Mouse (Mus musculus) lung, embryonic 15.5 days (tissue): Measurements from ENCODE around the gene Ppme1. TPM values are rescaled to one million over a fixed set of nuclear protein-coding genes. Genes with fewer than 3 reads are reported as not detected.
A peak's percentile ranks its signal among the peaks of the same experiment; 100 is the strongest.

ENCODE experiments used
- ATAC-seq: fragments of 200-750 bp; cut with Nextera tagmentation; 2 replicates; pipeline ENCODE4 v1.8.0; 2017; ENCODE audit warnings: moderate number of reproducible peaks, borderline replicate concordance; ENCODE audit not compliant: low FRiP score, low TSS enrichment; ENCODE audit errors: extremely low read depth
- H3K27ac ChIP-seq: fragments of 300-500 bp; sonication (generic); 2 replicates; pipeline ENCODE4 v1.5.1; 2015; ENCODE audit warnings: moderate library complexity, mild to moderate bottlenecking, inconsistent platforms
- H3K27me3 ChIP-seq: fragments of 300-500 bp; sonication (generic); 2 replicates; pipeline ENCODE4 v1.6.1; 2015; ENCODE audit warnings: inconsistent platforms
- H3K36me3 ChIP-seq: fragments of 300-500 bp; sonication (generic); 2 replicates; pipeline ENCODE4 v1.6.1; 2015; ENCODE audit warnings: inconsistent platforms
- H3K4me1 ChIP-seq: fragments of 300-500 bp; sonication (generic); 2 replicates; pipeline ENCODE4 v1.6.1; 2015; ENCODE audit warnings: inconsistent platforms
- H3K4me2 ChIP-seq: fragments of 300-500 bp; sonication (generic); 2 replicates; pipeline ENCODE4 v1.6.1; 2015; ENCODE audit warnings: inconsistent platforms, mild to moderate bottlenecking, moderate library complexity
- H3K4me3 ChIP-seq: fragments of 300-500 bp; sonication (generic); 2 replicates; pipeline ENCODE4 v1.5.1; 2015; ENCODE audit warnings: mild to moderate bottlenecking, inconsistent platforms
- H3K9ac ChIP-seq: fragments of 300-500 bp; sonication (generic); 2 replicates; pipeline ENCODE4 v1.6.1; 2015; ENCODE audit warnings: inconsistent platforms
- H3K9me3 ChIP-seq: fragments of 300-500 bp; sonication (generic); 2 replicates; pipeline ENCODE4 v1.6.1; 2016; ENCODE audit warnings: inconsistent platforms
- WGBS: fragments of 180-500 bp; shearing (Covaris S2); methylation state at CpG from one replicate; pipeline ENCODE4 v1.1.7; 2015; 5-methylcytosine and 5-hydroxymethylcytosine counted together
- polyA plus RNA-seq: library from polyadenylated mRNA; unstranded; fragments of >200 nt; fragmentation: Nextera tagmentation; extraction: Ambion mirVana; gene quantifications from 2 replicates; pipeline ENCODE4 v1.2.1, GENCODE M21; 2015

The Ppme1 gene
- polyA plus RNA-seq, 1 experiment from 2014 or later, result 63.5 TPM

DNA sequence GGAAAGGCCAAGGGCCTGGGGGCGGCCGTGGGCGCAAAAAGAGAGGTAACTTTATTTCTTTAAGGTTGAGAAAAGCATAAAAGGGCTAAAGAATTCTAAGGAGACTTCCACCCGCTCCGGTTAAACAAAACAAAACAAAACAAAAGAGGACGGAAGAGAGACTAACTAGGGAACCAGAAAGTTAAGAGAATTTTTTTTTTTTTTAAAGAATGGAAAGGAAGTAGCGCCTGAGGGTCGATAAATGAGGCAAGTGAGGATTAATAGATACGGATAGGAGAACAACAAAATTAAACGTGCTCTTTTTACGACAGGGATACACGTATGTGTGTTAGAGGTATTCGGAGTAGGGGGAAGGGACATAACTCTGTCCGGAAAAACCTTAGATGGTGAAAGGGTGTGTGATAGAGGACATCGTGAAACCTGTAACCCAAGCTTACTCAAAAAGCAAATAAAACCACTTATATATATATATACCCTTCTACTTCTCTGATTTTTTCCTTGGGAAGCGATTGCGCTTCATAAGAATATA, 409 bp upstream of the Ppme1 start:
- peak overlapping the region; percentile 80 for H3K27ac ChIP-seq
- ATAC-seq, result no peak
- 0 out of 2 replicates have a peak, but pooled peaks cover 3% of the 10 kb centered on the region for H3K36me3 ChIP-seq
- no peaks in the 10 kb centered on the region for H3K9me3 ChIP-seq
- H3K4me1 ChIP-seq, result peaks cover 18% of the 10 kb centered on the region
- H3K27me3 ChIP-seq, result no peaks in the 10 kb centered on the region
- WGBS, result 6% methylated on average over 17 of the region's 17 CpGs
- peak overlapping the region; percentile 48 for H3K9ac ChIP-seq
- peak overlapping the region; percentile 78 for H3K4me3 ChIP-seq
- peak overlapping the region; percentile 58 for H3K4me2 ChIP-seq

DNA sequence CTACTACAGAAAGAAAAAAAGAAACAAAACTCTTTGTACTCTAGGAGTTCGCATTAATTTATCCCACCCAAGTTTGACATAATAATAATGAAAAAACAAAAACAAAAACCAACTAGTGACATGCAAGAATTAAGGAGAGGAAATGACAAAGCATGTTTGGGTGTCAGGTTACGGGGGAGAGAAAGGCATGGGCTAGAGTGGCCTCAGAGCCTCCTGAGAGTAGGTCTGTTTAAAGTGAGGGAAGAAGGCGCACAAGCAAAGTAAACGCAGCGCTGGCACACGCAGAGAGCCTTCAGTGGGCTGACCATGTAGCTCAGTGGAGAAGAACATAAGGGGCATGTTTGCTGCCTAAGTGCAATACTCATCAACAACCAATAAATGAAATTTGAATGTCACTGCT, 7.2 kb downstream of the Ppme1 start:
- Histone ChIP-seq H3K9me3 (no peaks in the 10 kb centered on the region), H3K4me2 (no peak overlapping the region), H3K4me3 (no peak overlapping the region), H3K36me3 (no peaks in the 10 kb centered on the region), H3K27me3 (no peaks in the 10 kb centered on the region), H3K9ac (no peak overlapping the region), H3K4me1 (0 out of 2 replicates have a peak, but pooled peaks cover 5% of the 10 kb centered on the region), H3K27ac (no peak overlapping the region)
- no peak for ATAC-seq
- 39% methylated on average over 6 of the region's 6 CpGs for WGBS

DNA sequence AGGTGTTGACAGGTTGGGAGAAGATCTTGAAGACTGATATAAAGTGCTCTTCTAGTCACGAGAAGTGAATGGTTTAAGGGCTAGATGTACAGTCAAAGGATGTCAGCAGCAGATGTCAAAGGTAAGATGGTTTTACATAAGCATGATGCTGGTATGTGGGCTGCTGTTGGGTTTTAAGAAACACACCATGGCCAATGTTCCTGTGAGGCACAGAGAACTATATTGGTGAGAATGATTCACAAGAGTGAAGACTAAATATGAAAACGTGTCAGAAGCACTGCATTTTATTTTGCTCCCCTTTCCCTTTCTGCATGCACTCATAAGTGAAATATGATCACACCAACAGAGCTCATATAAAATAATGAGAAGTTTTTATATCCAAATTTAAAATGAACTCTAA, 8.9 kb downstream of the Ppme1 start:
- Histone ChIP-seq H3K27ac (no peak overlapping the region), H3K9me3 (no peaks in the 10 kb centered on the region), H3K27me3 (no peaks in the 10 kb centered on the region), H3K4me2 (no peak overlapping the region), H3K4me1 (no peaks in the 10 kb centered on the region), H3K36me3 (no peaks in the 10 kb centered on the region), H3K9ac (no peak overlapping the region), H3K4me3 (no peak overlapping the region)
- ATAC-seq, result no peak
- WGBS, result 76% methylated on average over 2 of the region's 2 CpGs

DNA sequence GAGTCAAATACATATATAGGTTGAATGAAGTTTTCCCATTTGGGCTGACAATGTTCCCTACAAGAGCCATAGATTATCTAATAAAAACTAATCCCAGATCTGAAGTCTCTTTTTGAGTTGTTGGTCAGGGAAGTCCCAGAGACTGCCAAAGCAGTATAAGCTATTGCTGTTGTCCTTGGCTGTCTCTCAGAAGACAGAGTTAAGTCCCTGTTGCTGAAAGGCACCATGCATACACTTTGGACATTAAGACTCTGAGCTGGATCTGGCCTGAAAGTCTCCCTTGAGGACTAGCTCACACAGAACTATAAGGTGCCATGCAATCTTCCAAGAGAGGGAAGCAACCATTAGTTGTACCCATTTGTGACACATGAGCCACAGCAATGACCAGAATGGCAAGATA, 14.3 kb downstream of the Ppme1 start:
- no peak for ATAC-seq
- Histone ChIP-seq H3K27me3 (no peaks in the 10 kb centered on the region), H3K4me3 (no peak overlapping the region), H3K4me1 (no peaks in the 10 kb centered on the region), H3K9ac (no peak overlapping the region), H3K9me3 (no peaks in the 10 kb centered on the region), H3K36me3 (peaks cover 4% of the 10 kb centered on the region; the same call in 1 of the 2 replicates), H3K27ac (no peak overlapping the region), H3K4me2 (no peak overlapping the region)

DNA sequence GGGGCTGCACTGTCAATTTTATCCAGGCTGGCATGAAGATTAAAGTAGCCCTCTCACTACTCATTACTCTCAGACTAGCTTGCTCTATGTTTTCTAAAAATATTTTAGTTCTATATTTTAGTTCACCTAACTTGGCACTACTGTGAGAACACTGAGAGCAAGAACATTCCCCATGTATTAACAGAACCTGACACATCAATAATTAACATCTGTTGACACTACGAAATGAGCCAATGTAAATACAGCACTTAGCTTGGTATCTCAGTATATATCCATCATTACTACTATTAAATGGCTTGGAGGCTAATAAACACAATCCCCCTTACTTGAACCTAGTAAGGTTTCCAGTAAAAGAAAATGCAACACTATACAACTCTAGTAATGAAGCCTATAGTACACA, 15.3 kb downstream of the Ppme1 start:
- Histone ChIP-seq H3K9ac (no peak overlapping the region), H3K4me1 (no peaks in the 10 kb centered on the region), H3K27me3 (no peaks in the 10 kb centered on the region), H3K27ac (no peak overlapping the region), H3K9me3 (no peaks in the 10 kb centered on the region), H3K4me2 (no peak overlapping the region), H3K36me3 (peaks cover 7% of the 10 kb centered on the region; the same call in 1 of the 2 replicates), H3K4me3 (no peak overlapping the region)
- WGBS, result 80% methylated on average over 1 of the region's 1 CpGs
- ATAC-seq, result no peak

DNA sequence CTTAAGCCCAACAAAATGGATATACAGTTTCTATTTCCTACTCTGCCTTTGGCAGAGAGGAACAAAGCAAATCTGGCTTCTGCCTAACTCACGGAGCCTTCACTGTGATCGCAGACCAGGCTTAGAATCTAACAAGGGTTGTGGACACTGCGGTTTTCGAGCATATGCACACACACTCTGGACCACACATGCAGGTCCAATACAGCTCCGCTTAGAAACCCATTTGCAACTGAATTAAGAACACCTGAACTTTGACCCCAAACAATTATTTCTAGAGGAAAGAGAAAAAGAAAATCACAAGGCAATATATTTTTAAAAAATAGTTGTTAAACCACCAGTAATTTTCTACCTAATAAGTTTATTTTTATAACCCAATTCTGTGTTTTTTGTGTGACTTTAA, 15.8 kb downstream of the Ppme1 start:
- H3K9ac ChIP-seq, result no peak overlapping the region
- WGBS, result 80% methylated on average over 5 of the region's 5 CpGs

DNA sequence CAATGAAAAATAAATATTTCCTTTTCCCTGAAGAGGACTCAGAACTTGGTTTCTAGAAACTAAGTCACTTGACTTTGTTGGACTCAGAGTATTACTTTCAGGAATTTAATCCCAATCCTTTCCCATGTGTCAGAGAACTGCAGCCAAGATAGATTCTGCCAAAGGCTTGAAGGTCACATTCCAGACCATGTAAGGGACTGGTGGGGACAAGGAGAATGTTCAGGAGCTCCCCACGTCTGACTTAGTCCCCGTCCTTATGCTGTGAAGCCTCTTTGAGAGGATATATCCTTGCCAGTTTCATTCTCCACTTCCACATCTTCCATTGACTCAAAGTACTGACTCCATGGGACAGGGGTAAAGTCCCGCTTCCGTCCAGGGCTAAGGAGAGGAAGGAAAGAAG, 17.1 kb downstream of the Ppme1 start:
- no peak for ATAC-seq
- Histone ChIP-seq H3K9me3 (no peaks in the 10 kb centered on the region), H3K9ac (no peak overlapping the region), H3K4me2 (no peak overlapping the region), H3K27me3 (no peaks in the 10 kb centered on the region), H3K4me3 (no peak overlapping the region), H3K36me3 (peaks cover 10% of the 10 kb centered on the region; the same call in 1 of the 2 replicates), H3K27ac (no peak overlapping the region), H3K4me1 (no peaks in the 10 kb centered on the region)
- WGBS, result 78% methylated on average over 4 of the region's 4 CpGs

More for the DNA sequence above, 15.8 kb downstream of the Ppme1 start:
- H3K4me2 ChIP-seq, result no peak overlapping the region
- no peaks in the 10 kb centered on the region for H3K9me3 ChIP-seq
- no peak overlapping the region for H3K4me3 ChIP-seq
- H3K4me1 ChIP-seq, result no peaks in the 10 kb centered on the region
- no peak overlapping the region for H3K27ac ChIP-seq
- ATAC-seq, result no peak
- H3K36me3 ChIP-seq, result peaks cover 10% of the 10 kb centered on the region; the same call in 1 of the 2 replicates
- no peaks in the 10 kb centered on the region for H3K27me3 ChIP-seq

DNA sequence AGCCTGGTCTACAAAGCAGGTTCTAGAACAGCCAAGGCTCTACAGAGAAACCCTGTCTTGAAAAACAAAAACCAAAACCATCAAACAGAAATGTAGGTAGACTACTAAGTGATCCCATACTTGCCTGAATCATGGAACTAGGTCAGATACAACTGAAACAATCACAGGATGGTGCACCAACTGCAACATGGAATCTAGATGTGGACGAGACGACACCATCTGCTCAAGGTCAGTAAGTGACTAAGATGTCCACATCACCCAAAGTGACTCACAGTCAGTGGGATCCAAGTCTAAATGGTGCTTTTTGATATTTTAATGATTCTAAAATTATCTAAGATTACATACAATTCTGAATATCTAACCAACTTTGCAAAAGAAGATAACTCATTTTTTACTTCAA, 36.2 kb downstream of the Ppme1 start:
- H3K27me3 ChIP-seq, result no peaks in the 10 kb centered on the region
- H3K4me3 ChIP-seq, result no peak overlapping the region
- no peak overlapping the region for H3K27ac ChIP-seq
- H3K9me3 ChIP-seq, result no peaks in the 10 kb centered on the region
- H3K36me3 ChIP-seq, result peaks cover 79% of the 10 kb centered on the region
- no peaks in the 10 kb centered on the region for H3K4me1 ChIP-seq
- WGBS, result 95% methylated on average over 2 of the region's 2 CpGs
- H3K9ac ChIP-seq, result no peak overlapping the region
- no peak overlapping the region for H3K4me2 ChIP-seq
- no peak for ATAC-seq

DNA sequence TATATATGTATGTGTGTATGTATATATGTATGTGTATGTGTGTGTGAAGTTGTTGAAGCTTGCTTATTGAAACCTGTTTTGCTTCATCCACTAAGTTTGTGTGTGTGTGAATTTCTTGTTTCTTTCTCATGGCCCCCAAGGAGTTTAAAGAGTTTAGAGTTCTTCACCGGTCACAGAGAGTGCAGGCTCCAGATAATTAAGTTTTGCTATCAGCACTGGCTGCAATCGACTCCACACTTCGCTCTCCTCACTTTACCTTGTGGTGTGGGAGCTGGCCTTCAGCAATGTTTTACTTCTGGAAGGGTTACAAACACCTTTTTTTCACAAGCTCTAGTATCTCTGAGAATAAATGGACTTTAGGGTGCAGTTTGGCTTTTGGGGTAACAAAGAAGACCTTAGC, 40.8 kb downstream of the Ppme1 start:
- H3K9me3 ChIP-seq, result no peaks in the 10 kb centered on the region
- WGBS, result 89% methylated on average over 3 of the region's 3 CpGs
- no peak for ATAC-seq
- no peak overlapping the region for H3K4me2 ChIP-seq
- no peaks in the 10 kb centered on the region for H3K27me3 ChIP-seq
- H3K4me1 ChIP-seq, result no peaks in the 10 kb centered on the region
- no peak overlapping the region for H3K9ac ChIP-seq
- H3K36me3 ChIP-seq, result peaks cover 65% of the 10 kb centered on the region
- no peak overlapping the region for H3K4me3 ChIP-seq
- H3K27ac ChIP-seq, result no peak overlapping the region

DNA sequence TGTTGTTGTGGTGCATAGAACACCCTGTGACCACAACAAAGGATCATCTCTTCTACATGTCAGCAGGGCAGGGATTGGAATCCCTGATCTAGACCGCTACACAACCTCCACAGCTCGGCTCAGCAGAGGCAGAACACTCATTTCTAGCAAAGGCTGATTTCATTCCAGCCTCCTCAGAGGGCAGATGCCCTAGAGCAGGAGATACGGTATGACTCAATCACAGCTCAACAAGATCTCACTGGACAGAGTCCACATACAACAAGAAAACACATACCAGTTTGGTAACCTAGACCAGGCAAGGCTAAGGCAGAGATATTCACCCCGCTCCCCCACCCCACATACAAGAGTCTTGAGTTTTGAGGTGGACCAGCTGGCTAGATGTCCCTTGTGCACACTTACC, 43.5 kb downstream of the Ppme1 start:
- peaks cover 51% of the 10 kb centered on the region for H3K36me3 ChIP-seq
- 93% methylated on average over 4 of the region's 4 CpGs for WGBS

DNA sequence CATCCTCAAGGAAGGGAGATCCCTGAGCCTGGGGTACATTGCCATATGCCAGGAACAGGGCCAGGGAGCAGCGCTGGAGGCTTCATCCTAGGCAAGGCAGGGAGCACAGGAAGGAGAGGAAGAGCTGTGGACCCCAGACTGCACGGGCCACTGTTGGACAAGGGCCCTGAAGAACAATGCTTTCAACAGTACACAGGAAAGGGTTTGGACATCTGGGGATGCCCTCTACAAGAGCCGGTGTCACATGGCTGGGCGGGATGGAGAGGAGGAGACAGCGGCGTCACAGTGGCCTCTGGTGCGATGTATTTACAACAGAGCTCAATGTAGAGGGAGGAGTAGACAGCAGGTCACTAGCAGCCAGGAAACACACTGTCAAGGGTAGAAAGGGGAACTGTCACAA, 44.6 kb downstream of the Ppme1 start:
- H3K27me3 ChIP-seq, result no peaks in the 10 kb centered on the region
- H3K27ac ChIP-seq, result no peak overlapping the region
- no peak overlapping the region for H3K4me2 ChIP-seq
- H3K9me3 ChIP-seq, result no peaks in the 10 kb centered on the region
- H3K36me3 ChIP-seq, result peaks cover 41% of the 10 kb centered on the region
- no peak overlapping the region for H3K9ac ChIP-seq
- no peak overlapping the region for H3K4me3 ChIP-seq
- 70% methylated on average over 7 of the region's 7 CpGs for WGBS
- peak; percentile 66; the same call in 1 of the 2 replicates for ATAC-seq
- 0 out of 2 replicates have a peak, but pooled peaks cover 4% of the 10 kb centered on the region for H3K4me1 ChIP-seq

More for the DNA sequence above, 43.5 kb downstream of the Ppme1 start:
- H3K4me3 ChIP-seq, result no peak overlapping the region
- 0 out of 2 replicates have a peak, but pooled peaks cover 4% of the 10 kb centered on the region for H3K4me1 ChIP-seq
- no peaks in the 10 kb centered on the region for H3K9me3 ChIP-seq
- no peak overlapping the region for H3K9ac ChIP-seq
- no peak for ATAC-seq
- H3K4me2 ChIP-seq, result no peak overlapping the region
- no peaks in the 10 kb centered on the region for H3K27me3 ChIP-seq
- H3K27ac ChIP-seq, result no peak overlapping the region

DNA sequence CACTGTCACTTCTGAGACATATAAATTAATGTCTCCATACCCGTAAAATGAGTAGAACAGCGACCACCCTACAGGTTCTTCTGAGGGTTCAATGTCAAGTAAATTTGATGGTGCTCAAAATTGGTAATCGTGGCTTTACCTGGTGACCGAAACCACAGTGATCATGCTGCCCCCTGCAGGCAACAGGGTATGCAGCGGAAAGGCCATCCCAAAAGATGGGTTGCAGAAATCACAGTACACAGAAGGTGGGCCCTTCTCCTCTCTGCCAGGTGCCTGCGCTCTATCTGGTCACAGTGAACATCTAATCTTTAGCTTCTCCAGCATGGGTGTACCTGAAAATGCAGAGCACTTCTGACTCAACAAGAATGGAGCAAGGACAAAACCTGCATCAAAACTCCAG, 46.6 kb downstream of the Ppme1 start:
- peaks cover 27% of the 10 kb centered on the region for H3K36me3 ChIP-seq
- 0 out of 2 replicates have a peak, but pooled peaks cover 4% of the 10 kb centered on the region for H3K4me1 ChIP-seq
- 66% methylated on average over 6 of the region's 6 CpGs for WGBS
- no peak overlapping the region for H3K9ac ChIP-seq
- H3K9me3 ChIP-seq, result no peaks in the 10 kb centered on the region
- no peak for ATAC-seq
- no peak overlapping the region for H3K27ac ChIP-seq
- no peaks in the 10 kb centered on the region for H3K27me3 ChIP-seq
- H3K4me3 ChIP-seq, result no peak overlapping the region
- no peak overlapping the region for H3K4me2 ChIP-seq

DNA sequence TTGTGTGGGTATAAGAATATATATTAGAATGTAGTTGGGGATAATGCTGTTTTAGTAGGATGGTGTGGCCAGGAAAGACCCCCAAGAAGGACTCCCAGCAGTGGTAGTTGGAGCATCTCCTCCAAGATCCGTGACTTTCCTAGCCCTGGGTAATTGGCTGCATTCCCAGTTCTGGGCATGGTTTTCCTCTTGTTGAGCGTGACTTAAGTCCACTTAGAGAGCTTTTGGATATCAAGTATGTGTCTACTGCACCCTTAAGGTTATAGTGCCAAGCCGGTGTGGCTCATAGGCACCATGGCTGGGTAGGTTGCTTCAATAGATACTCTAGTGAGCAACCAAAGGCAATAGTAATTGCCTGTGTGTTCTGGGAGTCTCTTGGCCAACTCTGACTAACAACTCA, 48.4 kb downstream of the Ppme1 start:
- Histone ChIP-seq H3K27ac (no peak overlapping the region), H3K27me3 (no peaks in the 10 kb centered on the region), H3K4me2 (no peak overlapping the region), H3K4me1 (0 out of 2 replicates have a peak, but pooled peaks cover 4% of the 10 kb centered on the region), H3K9ac (no peak overlapping the region), H3K9me3 (no peaks in the 10 kb centered on the region), H3K36me3 (peaks cover 17% of the 10 kb centered on the region), H3K4me3 (no peak overlapping the region)
- ATAC-seq, result no peak
- WGBS, result 46% methylated on average over 3 of the region's 3 CpGs
